Mouse (Mus musculus): ENCODE measurements around the gene Fam192a.

Gene Fam192a

DNA sequence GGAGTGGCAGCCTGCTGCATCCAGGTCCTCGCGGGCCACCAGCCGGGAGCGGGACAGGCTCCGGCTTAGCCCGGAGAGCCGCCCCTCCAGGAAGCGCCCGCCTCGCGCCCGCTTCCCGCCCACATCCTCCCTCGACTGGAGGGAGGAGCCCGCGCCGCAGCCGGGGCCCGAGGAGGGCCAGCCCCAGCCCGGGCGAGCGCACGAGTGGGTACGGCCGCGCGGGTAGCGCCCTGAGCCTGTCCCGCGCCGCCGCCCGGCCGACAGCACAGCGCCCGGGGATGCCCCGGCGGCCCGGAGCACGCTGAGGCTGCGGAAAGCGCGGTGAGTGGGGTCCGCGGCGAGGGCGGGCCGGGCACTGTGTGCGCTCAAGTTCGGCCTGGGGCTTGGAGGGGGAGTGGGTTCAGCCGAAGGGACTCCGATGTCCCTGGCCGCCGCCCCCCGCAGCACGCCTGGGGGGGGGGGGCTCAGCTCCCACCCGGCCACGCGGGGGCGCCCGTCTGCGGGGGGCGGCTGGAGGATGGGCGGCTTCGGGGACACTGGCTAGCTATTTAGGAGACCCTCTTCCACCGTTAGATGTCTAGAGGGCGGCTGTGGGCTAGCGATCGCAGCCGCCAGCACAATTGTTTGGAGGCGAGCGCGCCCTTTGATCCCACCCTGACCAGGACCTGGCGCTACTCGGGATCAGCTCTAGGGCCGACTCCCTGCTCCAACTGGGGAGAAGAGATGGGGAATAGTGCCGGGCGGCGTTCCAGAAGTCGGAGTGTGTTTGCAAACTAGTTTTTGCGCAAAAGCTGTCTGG, 68.7 kb downstream of the Fam192a start, which contains the start of gene Cpne2:
Cpne2 (plus strand) TSS at position 118 of the 799 bp plus-strand sequence.
- in situ Hi-C loops (cut with MseI, MboI) = no loop called here

DNA sequence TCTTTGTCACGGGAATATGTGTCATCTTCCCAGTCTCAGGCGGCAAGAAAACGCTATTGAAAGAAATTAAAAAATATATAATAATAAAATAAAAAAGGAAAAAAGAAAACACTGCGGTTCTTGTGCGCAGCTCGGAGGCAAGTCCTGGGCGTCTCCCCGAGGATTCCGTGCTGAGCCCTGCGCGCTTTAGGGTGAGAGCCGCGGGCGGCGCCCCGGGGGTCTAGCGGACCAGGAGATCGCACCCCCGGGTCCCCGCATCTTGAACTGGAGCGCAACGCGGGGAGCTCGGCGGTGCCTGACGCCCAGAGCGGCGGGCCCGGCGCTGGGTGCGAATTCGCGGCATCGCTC, 69.3 kb downstream of the Fam192a start:
- in situ Hi-C loops (cut with MseI, MboI) = no loop called here

DNA sequence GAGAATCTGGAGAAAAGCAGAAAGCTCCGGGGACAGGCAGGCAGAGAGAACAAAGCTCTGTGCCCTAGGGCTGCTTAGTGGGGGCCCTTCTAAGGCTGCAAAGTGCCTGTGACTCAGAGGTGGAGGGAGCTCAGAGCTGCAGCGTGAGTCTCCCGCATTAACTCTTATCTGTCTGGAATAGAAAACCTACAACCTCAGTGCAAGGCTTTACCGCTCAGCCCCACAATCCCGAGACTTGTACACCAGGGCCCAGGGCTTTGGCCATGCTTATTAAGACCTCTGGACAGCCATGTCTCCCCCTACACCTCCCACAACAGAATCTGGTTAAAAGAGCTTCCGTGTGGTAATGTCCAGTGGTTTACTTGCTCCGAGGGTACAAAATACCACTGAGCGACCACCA, 69.8 kb downstream of the Fam192a start:
- in situ Hi-C loops (cut with MseI, MboI) = no loop called here

DNA sequence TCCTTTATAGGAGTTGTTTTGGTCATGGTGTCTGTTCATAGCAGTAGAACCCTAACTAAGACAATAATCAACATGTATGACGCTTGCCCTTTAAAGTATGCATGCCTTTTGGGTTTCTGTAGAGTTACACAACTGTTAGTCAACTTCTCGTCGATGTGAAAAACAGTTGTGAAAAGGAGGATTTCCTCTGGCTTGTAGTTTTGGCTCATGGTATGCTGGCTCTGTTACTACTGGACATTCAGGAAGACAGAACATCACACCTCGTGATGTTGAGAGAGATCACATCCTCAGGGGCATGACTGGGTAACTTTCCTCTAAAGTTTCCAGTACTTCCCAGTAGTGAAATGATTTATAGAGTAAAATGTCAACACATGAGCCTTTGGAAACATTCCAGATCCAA, 71.2 kb downstream of the Fam192a start:
- in situ Hi-C loops (cut with MseI, MboI) = no loop called here

DNA sequence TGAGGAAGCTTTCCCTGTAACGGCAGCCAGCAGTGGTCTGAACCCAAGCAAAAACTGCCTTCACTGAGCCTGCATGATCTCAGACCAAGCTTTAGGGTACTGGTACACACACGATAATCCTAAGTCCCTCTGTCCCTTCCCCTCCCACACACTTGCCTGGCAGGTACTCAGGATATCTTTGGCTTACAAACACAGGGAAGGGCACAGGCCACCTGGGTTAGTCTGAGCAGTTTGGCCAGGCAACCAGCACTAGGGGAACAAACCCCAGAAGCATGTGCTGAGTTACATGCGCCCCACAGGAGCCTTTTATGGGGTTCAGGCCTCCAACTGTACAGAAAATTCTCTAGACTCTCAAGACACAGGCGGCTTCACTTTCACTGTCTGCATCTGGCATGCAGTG, 71.9 kb downstream of the Fam192a start:
- in situ Hi-C loops (cut with MseI, MboI) = no loop called here

DNA sequence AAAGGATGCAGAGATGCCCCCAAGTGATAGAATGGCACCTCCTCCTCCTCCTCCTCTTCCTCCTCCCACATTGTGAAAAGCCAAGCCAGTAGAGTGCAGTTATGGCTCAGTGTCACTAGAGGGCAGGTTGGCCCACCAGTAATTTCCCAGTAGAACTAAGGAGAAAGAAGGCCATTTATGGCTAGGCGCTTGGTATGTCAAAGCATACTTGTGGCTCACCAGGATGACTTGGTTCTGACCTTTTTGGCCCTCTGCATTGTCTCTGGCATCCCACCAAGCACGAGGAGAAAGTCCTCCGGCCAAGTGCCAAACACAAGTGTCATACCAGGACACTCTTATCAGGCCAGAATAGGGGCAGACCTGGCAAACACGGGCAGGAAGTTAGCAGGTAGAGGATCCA, 73.6 kb downstream of the Fam192a start:
- in situ Hi-C loops (cut with MseI, MboI) = no loop called here

DNA sequence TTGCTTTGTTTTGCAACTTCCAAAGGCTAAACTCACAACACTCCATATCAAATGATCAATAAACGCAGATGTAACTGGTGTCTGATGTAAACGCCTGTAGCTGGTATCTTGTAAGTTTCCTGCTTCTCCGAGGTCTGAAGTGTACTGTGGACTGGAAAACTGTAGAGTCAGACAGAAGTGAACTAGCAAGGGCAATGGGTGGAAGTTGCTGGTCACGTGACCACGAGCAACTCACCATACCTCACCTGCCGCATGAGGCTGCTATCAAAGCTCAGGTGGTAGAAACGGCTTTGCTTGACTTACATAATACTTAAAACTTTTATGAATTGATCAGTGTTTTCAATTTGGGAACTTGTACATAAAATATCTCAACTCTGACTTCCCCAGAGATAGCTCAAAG, 74.6 kb downstream of the Fam192a start:
- in situ Hi-C loops (cut with MseI, MboI) = no loop called here

DNA sequence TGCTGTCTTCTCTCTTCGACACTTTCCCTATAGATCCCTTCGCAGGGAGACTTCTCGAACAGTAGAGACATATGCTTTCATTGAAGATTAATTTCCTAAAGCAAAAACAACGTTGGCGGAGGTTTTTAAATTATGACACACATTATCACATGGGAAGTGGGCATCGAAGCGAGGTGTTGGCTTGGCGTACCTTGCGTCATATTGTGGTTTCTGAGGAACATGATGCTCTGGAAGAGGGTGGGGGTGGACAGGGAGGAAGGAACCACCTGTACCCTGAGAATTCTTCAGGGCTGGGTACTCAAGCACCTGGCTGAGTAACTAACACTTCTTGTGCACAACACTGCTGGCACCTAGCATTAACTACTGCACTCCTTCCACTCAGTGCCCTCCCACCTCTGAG, 77.2 kb downstream of the Fam192a start:
- in situ Hi-C loops (cut with MseI, MboI) = no loop called here

Data from mouse trophoblast stem cell (cell line).